9 mouse cellular contexts compared by ENCODE assay signal in the genomic region with DNA sequence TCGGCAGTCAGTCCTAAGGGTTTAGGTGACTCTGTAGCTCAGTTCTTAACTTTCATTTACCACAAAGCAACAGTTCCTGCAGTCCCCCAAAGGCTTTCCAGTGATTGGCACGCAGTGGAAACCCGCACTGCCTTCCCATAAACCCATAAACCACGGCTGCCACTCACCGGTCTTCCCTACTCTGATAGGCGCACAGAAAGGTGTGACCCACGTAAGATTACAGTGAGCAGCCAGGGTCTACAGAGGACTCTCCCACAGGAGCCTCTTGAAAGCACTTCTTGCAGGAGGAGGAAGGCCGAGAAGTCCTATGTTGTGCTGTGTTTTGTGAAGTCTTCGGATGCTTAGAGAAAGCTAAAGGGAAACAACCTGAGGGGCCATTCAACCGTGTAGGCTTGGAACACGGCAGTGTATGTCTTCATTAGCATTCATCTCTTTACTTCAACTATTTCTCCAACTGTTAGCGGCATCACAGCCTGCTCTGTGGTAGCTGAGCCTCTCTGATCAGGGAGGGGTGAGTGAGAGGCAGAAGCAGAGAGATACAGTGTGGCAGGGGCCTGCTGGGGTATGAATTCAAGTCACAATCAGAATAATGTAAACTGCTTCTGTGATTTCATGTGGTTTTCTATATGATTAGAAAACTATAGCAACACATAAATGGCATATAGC.
DNase-seq lines count a peak whose midpoint lies in the region; ATAC-seq and TF ChIP-seq lines count a peak whose summit lies in the region.
"Had no signal": no experiment of that assay in that cellular context is flagged by ENCODE, and none has a peak within 500 bp of the region (broad histone marks: within the 10 kb centered on the region; RNA-seq: fewer than 3 reads in every experiment).

No protein-coding gene starts in this region.

- no peak for DNase-seq in testis, postnatal 14 days (ENCODE audit: low spot score)
- DNase-seq in left cerebral cortex, adult 2 months (ENCODE audit: extremely low spot score in 1 of 2, low spot score in 2 of 2), result peak; percentile 37 to 45
- DNase-seq in adrenal gland, adult (ENCODE audit: inconsistent age in 2 of 2, low spot score in 1 of 2), result no peak
- no peak for DNase-seq in gastrocnemius, postnatal 14 days
- DNase-seq in layer of hippocampus, postnatal 14 days (ENCODE audit: low spot score in 2 of 2), result no peak

- peak overlapping the region; percentile 68 for H3K9ac ChIP-seq in midbrain, embryonic 13.5 days (replicated peaks)

- peaks cover 5% of the 10 kb centered on the region; the same call in 1 of the 2 replicates for H3K4me1 ChIP-seq in testis, adult 2 months (ENCODE audit: control insufficient read depth, insufficient read depth, low read length)
- H3K4me1 ChIP-seq in midbrain, embryonic 13.5 days (replicated peaks), result peaks cover 17% of the 10 kb centered on the region

- no peaks in the 10 kb centered on the region for H3K27me3 ChIP-seq in testis, adult 2 months (ENCODE audit: control insufficient read depth, insufficient read depth, low read length)
- H3K27me3 ChIP-seq in midbrain, embryonic 13.5 days, result peaks cover 11% of the 10 kb centered on the region

- ATAC-seq in hematopoietic stem cell, adult 5-6 weeks (replicated peaks in 1 of 2; ENCODE audit: insufficient read depth in 1 of 2, low FRiP score in 2 of 2, low TSS enrichment in 1 of 2, low read depth in 1 of 2, poor library complexity in 2 of 2, severe bottlenecking in 2 of 2), result peak; percentile 84 to 89
- peak; percentile 93 for ATAC-seq in midbrain, embryonic 13.5 days

- peak overlapping the region; percentile 28; the same call in 1 of the 2 replicates for H3K4me3 ChIP-seq in testis, adult 2 months (ENCODE audit: control insufficient read depth, low read depth, low read length)
- peak overlapping the region; percentile 33 for H3K4me3 ChIP-seq in left cerebral cortex, adult 2 months
- peak overlapping the region; percentile 48 for H3K4me3 ChIP-seq in midbrain, embryonic 13.5 days (replicated peaks)

- WGBS in midbrain, embryonic 13.5 days, result 14% methylated on average over 12 of the region's 12 CpGs

- no peak for TF ChIP-seq POLR2A in testis, adult 2 months (IDR thresholded peaks at IDR 0.05; ENCODE audit: control insufficient read depth, low read depth, low read length)

- H3K4me2 ChIP-seq in midbrain, embryonic 13.5 days (replicated peaks), result peak overlapping the region; percentile 83

- intact Hi-C loops in left cerebral cortex, adult 2 months (cut with DNase I), result no loop called here
- intact Hi-C loops in gastrocnemius, postnatal 14 days (cut with DNase I; ENCODE audit: low total_unique reads), result no loop called here

- no peak overlapping the region for H3K27ac ChIP-seq in testis, adult 2 months (ENCODE audit: control insufficient read depth, insufficient read depth, low read depth, low read length)
- peak overlapping the region; percentile 50; the same call in 1 of the 2 replicates for H3K27ac ChIP-seq in left cerebral cortex, adult 2 months
- peak overlapping the region; percentile 74 for H3K27ac ChIP-seq in midbrain, embryonic 13.5 days
- H3K27ac ChIP-seq: macrophage had no signal

- no peak for TF ChIP-seq CTCF in testis, adult 2 months (IDR thresholded peaks at IDR 0.05; ENCODE audit: control insufficient read depth, insufficient read depth, insufficient replicate concordance, low read depth, low read length)
- no peak for TF ChIP-seq CTCF in left cerebral cortex, adult 2 months (IDR thresholded peaks at IDR 0.05)

- H3K9me3 ChIP-seq in midbrain, embryonic 13.5 days, result no peaks in the 10 kb centered on the region

- no peaks in the 10 kb centered on the region for H3K36me3 ChIP-seq in testis, adult 2 months (ENCODE audit: control insufficient read depth, insufficient read depth, low read length)
- no peaks in the 10 kb centered on the region for H3K36me3 ChIP-seq in midbrain, embryonic 13.5 days

Comparison
In these comparisons a context has a peak if more than half of its experiments do, and no peak if none do; other contexts are left out.
1. DNase-seq: peak in left cerebral cortex, adult 2 months (2 of 2); none in testis, postnatal 14 days (single experiment), adrenal gland, adult (0 of 2), gastrocnemius, postnatal 14 days (single experiment) and layer of hippocampus, postnatal 14 days (0 of 2).
2. Peak in every context shown above with its lines, with median percentiles within 50 percentile points of each other: H3K4me3 ChIP-seq.